ENCODE assay signal across 8 mouse cellular contexts in genomic region chr19:5921715-5922114, GRCm38 (mm10). TPM values are rescaled to one million over a fixed set of nuclear protein-coding genes. Genes with fewer than 3 reads are reported as not detected.
DNase-seq lines count a peak whose midpoint lies in the region; ATAC-seq and TF ChIP-seq lines count a peak whose summit lies in the region.

No protein-coding gene starts in this region.

- no peaks in the 10 kb centered on the region for H3K9me3 ChIP-seq in kidney, embryonic 14.5 days (ENCODE audit: control insufficient read depth, low read length)

- H3K27me3 ChIP-seq in heart, adult 2 months (ENCODE audit: control insufficient read depth, insufficient read depth, low read length) = no peaks in the 10 kb centered on the region
- H3K27me3 ChIP-seq in kidney, embryonic 14.5 days (ENCODE audit: control insufficient read depth, insufficient read depth, low read length) = no peaks in the 10 kb centered on the region

- intact Hi-C loops in heart, adult 2 months (cut with DNase I) = loop anchor here (2.0 kb wide), 1 partner anchor 93 kb away; the partner anchor contains the start of gene Capn1

- TF ChIP-seq POLR2A in heart, adult 2 months (IDR thresholded peaks at IDR 0.05; ENCODE audit: insufficient read depth, low read depth, low read length) = no peak; the same call in 1 of the 2 replicates

- WGBS in heart, adult 2 months = 24% methylated on average over 9 of the region's 9 CpGs
- 20% methylated on average over 9 of the region's 9 CpGs for WGBS in kidney, embryonic 14.5 days

- no peak for TF ChIP-seq CTCF in heart, adult 2 months (IDR thresholded peaks at IDR 0.05)

- H3K36me3 ChIP-seq in heart, adult 2 months (ENCODE audit: control insufficient read depth, insufficient read depth, low read length) = peaks cover 2% of the 10 kb centered on the region
- H3K36me3 ChIP-seq in kidney, embryonic 14.5 days (ENCODE audit: control insufficient read depth, insufficient read depth, low read length) = peaks cover 19% of the 10 kb centered on the region

- peak; percentile 73; the same call in 1 of the 2 replicates for TF ChIP-seq EP300 in heart, adult 2 months (IDR thresholded peaks at IDR 0.05; ENCODE audit: insufficient read depth, low read depth, low read length)

- H3K79me2 ChIP-seq in heart, adult 2 months (replicated peaks; ENCODE audit: control insufficient read depth, insufficient read depth, low read length) = peaks cover 7% of the 10 kb centered on the region; the same call in 1 of the 2 replicates

- peak; percentile 98 for DNase-seq in heart, adult 11 months
- DNase-seq in heart, postnatal 4 days = no peak
- DNase-seq in heart, adult 2 months = peak; percentile 63 to 64
- peak; percentile 51 for DNase-seq in lung, postnatal 36 days
- no peak for DNase-seq in Muller cell, postnatal 12 days (ENCODE audit: inconsistent ontology term)
- DNase-seq in ovary, postnatal 36 days (ENCODE audit: low spot score) = no peak

- peaks cover 12% of the 10 kb centered on the region for H3K4me1 ChIP-seq in heart, adult 2 months (ENCODE audit: control insufficient read depth, insufficient read depth, low read length)
- peaks cover 7% of the 10 kb centered on the region; the same call in 1 of the 2 replicates for H3K4me1 ChIP-seq in kidney, embryonic 14.5 days (ENCODE audit: control insufficient read depth, insufficient read depth, low read length)

- no peak for ATAC-seq in kidney, embryonic 14.5 days (ENCODE audit: low FRiP score, low TSS enrichment)
- no peak for ATAC-seq in cerebellum, adult (ENCODE audit: insufficient number of reproducible peaks, low FRiP score, low TSS enrichment)

- peak overlapping the region; percentile 98 for H3K27ac ChIP-seq in heart, adult 2 months
- H3K27ac ChIP-seq in kidney, embryonic 14.5 days (ENCODE audit: low read depth, low read length) = no peak overlapping the region; the same call in 1 of the 2 replicates

- H3K9ac ChIP-seq in heart, adult 2 months (ENCODE audit: low read depth, low read length) = peak overlapping the region; percentile 30
- peak overlapping the region; percentile 48 for H3K9ac ChIP-seq in kidney, embryonic 14.5 days (ENCODE audit: low read depth, low read length)

- peak overlapping the region; percentile 31 for H3K4me2 ChIP-seq in kidney, embryonic 14.5 days (replicated peaks; ENCODE audit: low read depth, low read length)

- peak overlapping the region; percentile 40 for H3K4me3 ChIP-seq in heart, adult 2 months
- H3K4me3 ChIP-seq in kidney, embryonic 14.5 days (ENCODE audit: low read length) = no peak overlapping the region; the same call in 1 of the 2 replicates

RNA-seq across cellular contexts. Expression of gene Cdc42ep2, which starts 2.9 kb away (rescaled TPM):
- 10 to 100 TPM; 14.2 to 14.7 TPM for total RNA-seq in heart, postnatal 4 days (2021)
- total RNA-seq in heart, adult 2 months (2021) = 1 to 10 TPM; 8.0 to 8.4 TPM
- polyA plus RNA-seq in heart, adult 2 months (2012; rRNA removed) = 11.7 and 19.0 TPM in 2 replicates
- polyA plus RNA-seq in kidney, embryonic 14.5 days (2014; fragmentation: Nextera tagmentation; extraction: Ambion mirVana) = 10.5 and 10.8 TPM in 2 replicates

RNA-seq across cellular contexts. Expression of gene Dpf2, which starts 8.9 kb away (rescaled TPM):
- total RNA-seq in heart, postnatal 4 days (2021) = 100 to 1,000 TPM; 111 to 119 TPM
- total RNA-seq in heart, adult 2 months (2021) = 10 to 100 TPM; 82.3 to 83.5 TPM
- 71.8 and 104 TPM in 2 replicates for polyA plus RNA-seq in heart, adult 2 months (2012; rRNA removed)
- 132 and 167 TPM in 2 replicates for polyA plus RNA-seq in kidney, embryonic 14.5 days (2014; fragmentation: Nextera tagmentation; extraction: Ambion mirVana)

RNA-seq across cellular contexts. Expression of gene Tigd3, which starts 27.8 kb away (rescaled TPM):
- 1 to 10 TPM; 2.0 TPM for total RNA-seq in heart, postnatal 4 days (2021)
- total RNA-seq in heart, adult 2 months (2021) = under 1 TPM; 0.14 to 0.47 TPM
- 0.25 and 0.67 TPM in 2 replicates for polyA plus RNA-seq in heart, adult 2 months (2012; rRNA removed)
- polyA plus RNA-seq in kidney, embryonic 14.5 days (2014; fragmentation: Nextera tagmentation; extraction: Ambion mirVana) = 2.9 and 4.0 TPM in 2 replicates

RNA-seq across cellular contexts. Expression of gene Pola2, which starts 42.3 kb away (rescaled TPM):
- 10 to 100 TPM; 32.9 to 37.1 TPM for total RNA-seq in heart, postnatal 4 days (2021)
- total RNA-seq in heart, adult 2 months (2021) = 10 to 100 TPM in 1 of 2 experiments, 1 to 10 TPM in 1; 8.6 to 10.9 TPM
- polyA plus RNA-seq in heart, adult 2 months (2012; rRNA removed) = 27.9 and 38.7 TPM in 2 replicates
- 74.2 and 95.3 TPM in 2 replicates for polyA plus RNA-seq in kidney, embryonic 14.5 days (2014; fragmentation: Nextera tagmentation; extraction: Ambion mirVana)

RNA-seq across cellular contexts. Expression of gene Slc25a45, which starts 44.1 kb away (rescaled TPM):
- 1 to 10 TPM; 5.4 to 6.2 TPM for total RNA-seq in heart, postnatal 4 days (2021)
- total RNA-seq in heart, adult 2 months (2021) = 1 to 10 TPM; 2.8 TPM
- polyA plus RNA-seq in heart, adult 2 months (2012; rRNA removed) = 7.9 and 8.2 TPM in 2 replicates
- 3.3 and 3.5 TPM in 2 replicates for polyA plus RNA-seq in kidney, embryonic 14.5 days (2014; fragmentation: Nextera tagmentation; extraction: Ambion mirVana)

Comparison
In these comparisons a context has a peak if more than half of its experiments do, and no peak if none do; other contexts are left out.
1. DNase-seq: peak in heart, adult 11 months (single experiment), heart, adult 2 months (2 of 2) and lung, postnatal 36 days (single experiment); none in heart, postnatal 4 days (single experiment), Muller cell, postnatal 12 days (single experiment) and ovary, postnatal 36 days (single experiment).